Mouse (Mus musculus) kidney, adult 2 months (tissue): ENCODE results near the gene Syt3.

Experiments
- CTCF ChIP-seq: fragments of 200-500 bp; conservative IDR thresholded peaks from 2 replicates; pipeline ENCODE4 v1.5.1; 2011; ENCODE audit warnings: low read depth, mild to moderate bottlenecking, control low read depth, low read length, moderate library complexity, mixed read lengths; ENCODE audit not compliant: insufficient read depth, insufficient read length
- POLR2A ChIP-seq: fragments of 200-500 bp; IDR thresholded peaks from one replicate; pipeline ENCODE4 v1.6.1; 2011; ENCODE audit warnings: low read depth, low read length, control low read depth

DNA sequence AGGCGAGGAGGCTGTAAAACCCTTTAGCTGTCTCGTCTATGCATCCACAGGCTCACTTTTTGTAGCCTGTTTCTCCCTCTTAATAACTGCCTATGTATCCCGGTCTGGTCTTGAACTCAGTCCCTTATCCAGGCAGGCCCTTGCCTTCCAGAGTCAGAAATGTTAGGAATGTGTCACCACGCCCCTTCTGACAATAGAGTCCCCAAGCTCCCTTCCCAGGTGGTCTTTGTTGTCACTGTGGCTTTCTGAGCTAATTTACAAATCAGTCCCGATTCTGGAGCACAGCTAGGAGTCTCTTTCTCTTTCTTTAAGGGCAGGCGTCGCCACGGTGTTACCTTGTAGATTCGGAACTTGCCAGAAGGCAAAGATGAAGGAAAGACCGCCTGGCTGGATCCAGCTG lies 8.7 kb upstream of the Syt3 start:
- TF ChIP-seq CTCF (no peak), POLR2A (no peak)
